In the genomic region with DNA sequence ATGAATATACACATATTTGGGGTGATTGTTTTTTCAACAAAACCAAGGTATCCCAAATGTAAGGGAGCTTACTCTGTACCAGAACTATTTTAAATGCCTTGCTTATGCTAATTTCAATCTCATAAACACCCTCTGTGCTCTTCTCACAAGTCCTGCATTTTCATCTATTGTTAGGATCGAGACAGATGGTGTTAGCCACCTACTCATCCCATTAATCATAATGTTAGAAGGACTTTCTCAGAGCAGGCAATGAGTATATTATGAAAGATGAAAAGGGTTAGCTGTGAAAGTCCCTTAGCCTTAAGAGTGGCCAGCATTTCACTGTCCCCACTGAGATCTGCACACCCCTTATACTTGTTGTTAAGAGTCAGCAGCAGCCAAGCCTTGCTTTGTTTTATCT, we compare ENCODE assay signal across 27 mouse cellular contexts. TPM values are rescaled to one million over a fixed set of nuclear protein-coding genes. Genes with fewer than 3 reads are reported as not detected.
A peak's percentile ranks its signal among the peaks of the same experiment; 100 is the strongest.
DNase-seq lines count a peak whose midpoint lies in the region; ATAC-seq and TF ChIP-seq lines count a peak whose summit lies in the region.
"Had no signal": no experiment of that assay in that cellular context is flagged by ENCODE, and none has a peak within 500 bp of the region (broad histone marks: within the 10 kb centered on the region; RNA-seq: fewer than 3 reads in every experiment).

No protein-coding gene starts in this region.

- no peak overlapping the region for H3K4me3 ChIP-seq in layer of hippocampus, adult 2 months
- H3K4me3 ChIP-seq: embryonic facial prominence, embryonic 12.5 days; embryonic facial prominence, embryonic 15.5 days; erythroblast, embryonic 14.5 days; forebrain, embryonic 12.5 days; forebrain, embryonic 15.5 days; heart, adult 2 months; heart, embryonic 10.5 days; heart, embryonic 13.5 days had no signal

- TF ChIP-seq CTCF in layer of hippocampus, adult 2 months (conservative IDR thresholded peaks at IDR 0.05): no peak

- H3K27ac ChIP-seq in layer of hippocampus, adult 2 months: peak overlapping the region; percentile 73
- H3K27ac ChIP-seq: embryonic facial prominence, embryonic 12.5 days; embryonic facial prominence, embryonic 15.5 days; forebrain, embryonic 12.5 days; forebrain, embryonic 15.5 days; heart, adult 2 months; heart, embryonic 10.5 days; heart, embryonic 13.5 days; hindbrain, embryonic 14.5 days; hindbrain, postnatal 0 days had no signal

- ATAC-seq in frontal cortex, adult (ENCODE audit: low TSS enrichment): peak; percentile 71
- ATAC-seq: activated CD4-positive, CD25-positive, alpha-beta regulatory T cell, adult 4 months; forebrain, embryonic 15.5 days; hindbrain, postnatal 0 days; inflammation-experienced regulatory T-cells, adult 6 months had no signal

- no peak for DNase-seq in frontal cortex, postnatal 25 days (ENCODE audit: low spot score in 2 of 2)
- DNase-seq in layer of hippocampus, adult 2 months (ENCODE audit: low spot score in 2 of 2): peak; percentile 23 to 35
- no peak for DNase-seq in layer of hippocampus, postnatal 25 days (ENCODE audit: extremely low spot score in 1 of 2, low spot score in 1 of 2)
- peak; percentile 28 for DNase-seq in right cerebral cortex, adult 18-20 months
- no peak for DNase-seq in right cerebral cortex, postnatal 10 days (ENCODE audit: low spot score in 2 of 2)
- DNase-seq: adrenal gland, adult 8-10 months; adrenal gland, postnatal 25 days; cerebellum, adult 2 months; cerebellum, adult 9-11 months; cerebellum, postnatal 25 days; gastrocnemius, postnatal 10 days; gastrocnemius, postnatal 36 days; heart, adult 2 months; heart, postnatal 14 days; heart, postnatal 4 days had no signal

RNA-seq across cellular contexts. Expression of a gene that starts 8.9 kb away (rescaled TPM):
- total RNA-seq in layer of hippocampus, adult 2 months (2021): 10 to 100 TPM; 73.2 to 80.4 TPM
- total RNA-seq in layer of hippocampus, postnatal 25 days (2021): 10 to 100 TPM; 70.3 to 72.0 TPM

RNA-seq across cellular contexts. Expression of a gene that starts 41.5 kb away (rescaled TPM):
- 10 to 100 TPM; 20.0 to 20.9 TPM for total RNA-seq in layer of hippocampus, adult 2 months (2021)
- 10 to 100 TPM; 18.6 to 23.5 TPM for total RNA-seq in layer of hippocampus, postnatal 25 days (2021)

Comparison
In these comparisons a context has a peak if more than half of its experiments do, and no peak if none do; other contexts are left out.
1. DNase-seq: peak in layer of hippocampus, adult 2 months (2 of 2) and right cerebral cortex, adult 18-20 months (single experiment); none in frontal cortex, postnatal 25 days (0 of 2), layer of hippocampus, postnatal 25 days (0 of 2) and right cerebral cortex, postnatal 10 days (0 of 2).